Mouse (Mus musculus) MEL (cell line): ENCODE measurements around the gene Srcin1. TPM values are rescaled to one million over a fixed set of nuclear protein-coding genes. Genes with fewer than 3 reads are reported as not detected.

Experiments
- DNase-seq: peaks from one replicate; pipeline ENCODE4 v3.0.0; 2011; ENCODE audit warnings: low read depth, low spot score
- H3K27ac ChIP-seq: 2 replicates; pipeline ENCODE4 v1.5.1; 2012; ENCODE audit warnings: low read depth, mild to moderate bottlenecking, control low read depth, low read length, moderate library complexity; ENCODE audit not compliant: control insufficient read depth
- H3K27me3 ChIP-seq, 2 experiments: fragments of 150-350 bp in 1 of 2; sonication (generic) in 1 of 2; 2 replicates each; pipeline ENCODE4 v1.6.1; 2012; ENCODE audit warnings: low read length in 2 of 2, mild to moderate bottlenecking in 2 of 2, improper control_type of control experiment in 1 of 2, moderate library complexity in 1 of 2; ENCODE audit not compliant: insufficient read depth in 2 of 2, control insufficient read depth in 1 of 2
- H3K36me3 ChIP-seq, 2 experiments: 2 replicates each; pipeline ENCODE4 v1.6.1; 2012 to 2014; ENCODE audit warnings: low read length in 2 of 2, improper control_type of control experiment in 1 of 2, inconsistent platforms in 1 of 2, mild to moderate bottlenecking in 1 of 2; ENCODE audit not compliant: insufficient read depth in 2 of 2, control insufficient read depth in 1 of 2
- H3K4me1 ChIP-seq, 2 experiments: fragments of 150-350 bp in 1 of 2; sonication (generic) in 1 of 2; 2 replicates each; pipeline ENCODE4 v1.6.1; 2012; ENCODE audit warnings: low read length in 2 of 2, improper control_type of control experiment in 1 of 2, mild to moderate bottlenecking in 1 of 2; ENCODE audit not compliant: insufficient read depth in 2 of 2, control insufficient read depth in 1 of 2
- H3K4me3 ChIP-seq, 2 experiments: fragments of 150-350 bp in 1 of 2; sonication (generic) in 1 of 2; 2 replicates each; pipeline ENCODE4 v1.5.1; 2012; ENCODE audit warnings: low read depth in 2 of 2, low read length in 2 of 2, mild to moderate bottlenecking in 2 of 2, moderate library complexity in 2 of 2, control low read depth in 1 of 2, improper control_type of control experiment in 1 of 2; ENCODE audit not compliant: control insufficient read depth in 1 of 2, insufficient read depth in 1 of 2
- H3K79me2 ChIP-seq: 2 replicates; pipeline ENCODE4 v1.6.1; 2012; ENCODE audit warnings: mild to moderate bottlenecking, low read length, moderate library complexity; ENCODE audit not compliant: control insufficient read depth, poor library complexity, insufficient read depth
- H3K9ac ChIP-seq: 2 replicates; pipeline ENCODE4 v1.6.1; 2012; ENCODE audit warnings: low read depth, mild to moderate bottlenecking, control low read depth, low read length, moderate library complexity; ENCODE audit not compliant: control insufficient read depth, poor library complexity, severe bottlenecking
- H3K9me3 ChIP-seq: fragments of 150-350 bp; sonication (generic); replicated peaks from 2 replicates; pipeline ENCODE4 v1.6.1; 2012; ENCODE audit warnings: mild to moderate bottlenecking, low read length, improper control_type of control experiment, moderate library complexity; ENCODE audit not compliant: insufficient read depth
- E2F4 ChIP-seq: IDR thresholded peaks from 2 replicates; pipeline ENCODE4 v1.6.1; 2011; ENCODE audit warnings: low read depth, low read length, improper control_type of control experiment, borderline replicate concordance
- ELF1 ChIP-seq: IDR thresholded peaks from 2 replicates; pipeline ENCODE4 v1.6.1; 2014; ENCODE audit warnings: low read depth, mild to moderate bottlenecking, inconsistent platforms, low read length, improper control_type of control experiment, moderate library complexity
- GATA1 ChIP-seq: IDR thresholded peaks from 2 replicates; pipeline ENCODE4 v1.6.1; 2011; ENCODE audit warnings: low read depth, low read length, improper control_type of control experiment
- MAFK ChIP-seq: IDR thresholded peaks from 2 replicates; pipeline ENCODE4 v1.6.1; 2011; ENCODE audit warnings: low read depth, mild to moderate bottlenecking, low read length, improper control_type of control experiment, borderline replicate concordance
- MEF2A ChIP-seq: IDR thresholded peaks from 2 replicates; pipeline ENCODE4 v1.6.1; 2014; ENCODE audit warnings: low read depth, mild to moderate bottlenecking, inconsistent platforms, low read length, improper control_type of control experiment; ENCODE audit not compliant: poor library complexity, insufficient replicate concordance, severe bottlenecking; ENCODE audit errors: extremely low read depth
- MXI1 ChIP-seq: IDR thresholded peaks from 2 replicates; pipeline ENCODE4 v1.6.1; 2011; ENCODE audit warnings: mild to moderate bottlenecking, low read depth, low read length, improper control_type of control experiment
- NELFE ChIP-seq: IDR thresholded peaks from 2 replicates; pipeline ENCODE4 v1.6.1; 2011; ENCODE audit warnings: low read depth, low read length, improper control_type of control experiment
- RAD21 ChIP-seq: IDR thresholded peaks from 2 replicates; pipeline ENCODE4 v1.6.1; 2011; ENCODE audit warnings: mild to moderate bottlenecking, low read depth, low read length, improper control_type of control experiment
- SMC3 ChIP-seq: IDR thresholded peaks from 2 replicates; pipeline ENCODE4 v1.6.1; 2011; ENCODE audit warnings: low read depth, low read length, improper control_type of control experiment
- TAL1 ChIP-seq: IDR thresholded peaks from 2 replicates; pipeline ENCODE4 v1.6.1; 2012; ENCODE audit warnings: mild to moderate bottlenecking, inconsistent platforms, low read length, moderate library complexity, mixed read lengths
- TCF12 ChIP-seq: IDR thresholded peaks from 2 replicates; pipeline ENCODE4 v1.6.1; 2014; ENCODE audit warnings: low read depth, mild to moderate bottlenecking, inconsistent platforms, low read length, improper control_type of control experiment, moderate library complexity
- USF1 ChIP-seq: IDR thresholded peaks from 2 replicates; pipeline ENCODE4 v1.6.1; 2014; ENCODE audit warnings: low read depth, mild to moderate bottlenecking, inconsistent platforms, low read length, improper control_type of control experiment, moderate library complexity
- ZMIZ1 ChIP-seq: IDR thresholded peaks from 2 replicates; pipeline ENCODE4 v1.6.1; 2012; ENCODE audit warnings: low read depth, mild to moderate bottlenecking, inconsistent platforms, low read length, improper control_type of control experiment, moderate library complexity
- polyA plus RNA-seq, 2 experiments: library from polyadenylated mRNA; stranded (reverse) in 1 of 2; unstranded in 1 of 2; fragments of >175 nt in 1 of 2; fragments of >200 nt in 1 of 2; gene quantifications; 2 replicates each; pipeline versions ENCODE4 v1.2.1 to v1.2.4; 2012; ENCODE audit warnings: low replicate concordance in 2 of 2, low read depth in 1 of 2; ENCODE audit not compliant: insufficient read length in 2 of 2, insufficient read depth in 1 of 2, missing spikeins in 1 of 2
- total RNA-seq: library from RNA; depleted of rRNA; stranded (reverse); fragments of 300-350 nt; gene quantifications from 2 replicates; pipeline ENCODE4 v1.2.3, GENCODE M21; 2012

Gene Srcin1
- total and polyA plus RNA-seq, 3 experiments: 0.04 to 0.10 TPM; not detected in 1

DNA sequence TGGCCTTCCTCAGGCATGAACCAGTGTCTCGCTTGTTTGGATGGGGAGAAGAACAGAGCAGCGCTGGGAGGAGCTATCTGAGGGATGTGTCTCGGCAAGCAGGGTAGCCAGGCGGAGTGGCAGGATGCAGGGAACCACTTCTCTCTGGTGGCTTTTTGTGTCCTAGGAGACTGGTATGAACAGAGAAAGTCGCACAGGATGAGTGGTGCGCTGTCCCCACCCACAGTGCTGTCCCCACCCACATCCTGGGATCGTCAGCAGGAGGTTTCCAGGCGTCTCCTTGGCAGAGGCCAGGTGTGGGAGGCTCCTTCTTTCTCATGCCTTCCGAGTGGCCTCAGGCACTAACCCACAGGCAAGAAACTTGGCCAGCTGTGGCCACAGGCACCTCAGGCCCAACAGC is 73.6 kb downstream of the Srcin1 start:
- H3K27ac ChIP-seq: no peak overlapping the region
- H3K4me1 ChIP-seq: peaks cover 3 to 5% of the 10 kb centered on the region in 2 experiments; a peak in 2 of 4 replicates
- DNase-seq: no peak
- H3K9me3 ChIP-seq: no peaks in the 10 kb centered on the region
- H3K79me2 ChIP-seq: no peaks in the 10 kb centered on the region
- TF ChIP-seq RAD21: no peak
- TF ChIP-seq ZMIZ1: no peak
- no peak overlapping the region for H3K4me3 ChIP-seq
- H3K36me3 ChIP-seq: peaks cover 0 to 4% of the 10 kb centered on the region in 2 experiments; a peak in 1 of 4 replicates
- no peaks in the 10 kb centered on the region for H3K27me3 ChIP-seq
- H3K9ac ChIP-seq: no peak overlapping the region

DNA sequence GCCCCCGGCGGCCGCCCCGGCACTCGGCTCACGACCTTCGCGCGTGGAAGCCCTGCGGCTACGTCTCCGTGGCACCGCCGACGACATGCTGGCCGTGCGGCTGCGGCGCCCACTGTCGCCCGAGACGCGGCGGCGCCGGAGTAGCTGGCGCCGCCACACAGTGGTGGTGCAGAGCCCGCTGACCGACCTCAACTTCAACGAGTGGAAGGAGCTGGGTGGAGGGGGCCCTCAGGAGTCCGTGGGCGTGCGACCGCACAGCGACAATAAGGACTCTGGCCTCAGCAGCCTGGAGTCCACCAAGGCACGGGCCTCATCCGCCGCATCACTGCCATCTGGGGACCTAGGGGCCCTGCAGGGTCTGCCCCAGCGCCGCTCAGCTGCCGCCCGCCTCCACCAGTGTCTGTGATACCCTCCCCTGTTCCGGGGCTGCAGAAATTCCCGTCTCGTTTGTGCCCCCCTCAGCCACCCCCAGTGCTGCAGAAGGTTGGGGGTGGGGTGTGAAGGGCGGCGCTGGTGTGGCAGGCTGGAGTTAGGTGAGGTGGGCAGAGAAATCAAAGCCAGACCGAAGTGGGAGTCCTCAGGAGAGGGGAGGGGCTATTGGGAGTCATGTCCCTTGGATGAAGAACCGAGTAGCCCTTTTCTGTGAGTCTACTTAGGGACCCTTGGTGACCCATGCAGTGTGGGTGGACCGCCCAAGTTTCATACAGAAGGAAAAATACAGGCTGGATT is 75.1 kb downstream of the Srcin1 start:
- Histone ChIP-seq H3K4me1 (no peaks in the 10 kb centered on the region), H3K36me3 (no peaks in the 10 kb centered on the region), H3K27ac (no peak overlapping the region), H3K27me3 (no peaks in the 10 kb centered on the region), H3K9ac (no peak overlapping the region), H3K79me2 (no peaks in the 10 kb centered on the region), H3K4me3 (no peak overlapping the region), H3K9me3 (no peaks in the 10 kb centered on the region)
- no peak for DNase-seq
- TF ChIP-seq MAFK (no peak), NELFE (no peak), MXI1 (no peak)

DNA sequence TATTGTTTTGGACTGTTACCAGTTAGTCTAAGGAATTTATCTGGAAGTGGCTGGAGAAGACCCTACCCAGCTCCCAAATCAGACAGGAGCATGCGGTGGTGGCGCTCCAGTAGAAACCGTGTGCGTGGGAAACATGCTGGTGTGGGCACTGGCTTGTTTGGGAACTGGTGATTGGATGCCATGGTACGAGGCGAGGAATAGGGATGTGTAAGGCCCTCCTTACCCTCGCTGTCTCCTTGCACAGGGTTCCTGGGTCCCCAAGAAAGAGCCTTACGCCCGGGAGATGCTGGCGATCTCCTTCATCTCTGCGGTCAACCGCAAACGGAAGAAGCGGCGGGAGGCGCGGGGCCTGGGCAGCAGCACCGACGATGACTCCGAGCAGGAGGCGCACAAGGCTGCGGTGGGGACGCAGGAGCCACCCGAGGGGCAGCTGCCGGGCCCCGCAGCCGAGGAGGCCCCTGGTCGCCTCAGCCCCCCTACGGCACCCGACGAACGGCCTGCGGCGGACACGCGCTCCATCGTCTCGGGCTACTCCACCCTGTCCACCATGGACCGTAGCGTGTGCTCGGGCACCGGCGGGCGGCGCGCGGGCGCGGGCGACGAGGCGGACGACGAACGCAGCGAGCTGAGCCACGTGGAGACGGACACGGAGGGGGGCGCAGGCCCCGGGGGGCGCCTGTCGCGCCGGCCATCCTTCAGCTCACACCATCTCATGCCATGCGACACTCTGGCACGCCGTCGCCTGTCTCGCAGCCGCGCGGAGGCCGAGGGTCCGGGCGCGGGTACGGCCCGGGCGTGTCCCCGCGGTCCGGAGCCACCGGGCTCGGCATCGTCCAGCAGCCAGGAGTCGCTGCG is 75.9 kb downstream of the Srcin1 start, which contains the start of gene 4933428G20Rik:
Gene 4933428G20Rik (minus strand): TSS at position 476 of the 855 bp plus-strand sequence.
- Histone ChIP-seq H3K4me3 (no peak within 1 kb of the TSS), H3K4me1 (no peaks in the 10 kb centered on the region), H3K9me3 (no peaks in the 10 kb centered on the region), H3K27me3 (no peaks in the 10 kb centered on the region), H3K79me2 (no peaks in the 10 kb centered on the region), H3K36me3 (no peaks in the 10 kb centered on the region), H3K9ac (no peak within 1 kb of the TSS), H3K27ac (no peak within 1 kb of the TSS)
- no peak for DNase-seq
- no peak for TF ChIP-seq MXI1
- TF ChIP-seq TCF12: no peak
- no peak for TF ChIP-seq TAL1
- no peak for TF ChIP-seq SMC3
- no peak for TF ChIP-seq USF1
- TF ChIP-seq ELF1: no peak
- TF ChIP-seq GATA1: no peak
- TF ChIP-seq MEF2A: no peak
- TF ChIP-seq E2F4: no peak
- no peak for TF ChIP-seq ZMIZ1
